ENCODE assay signal across 8 mouse cellular contexts in genomic region chr1:75507006-75507405, GRCm38 (mm10). TPM values are rescaled to one million over a fixed set of nuclear protein-coding genes. Genes with fewer than 3 reads are reported as not detected.
DNase-seq lines count a peak whose midpoint lies in the region; ATAC-seq lines count a peak whose summit lies in the region.

Gene Inha, plus strand, starts transcription at chr1:75507077.

- H3K36me3 ChIP-seq in forebrain, embryonic 14.5 days (ENCODE audit: control insufficient read depth, insufficient read depth, low read length) = peaks cover 6% of the 10 kb centered on the region
- peaks cover 20% of the 10 kb centered on the region for H3K36me3 ChIP-seq in limb, embryonic 10.5 days
- H3K36me3 ChIP-seq in stomach, embryonic 15.5 days = peaks cover 10% of the 10 kb centered on the region

- H3K27ac ChIP-seq in forebrain, embryonic 14.5 days (ENCODE audit: low read depth, low read length) = peak within 1 kb of the TSS; percentile 79
- peak within 1 kb of the TSS; percentile 98 for H3K27ac ChIP-seq in limb, embryonic 10.5 days
- H3K27ac ChIP-seq in stomach, embryonic 15.5 days = peak within 1 kb of the TSS; percentile 98

- H3K4me3 ChIP-seq in forebrain, embryonic 14.5 days (ENCODE audit: low read depth, low read length) = peak within 1 kb of the TSS; percentile 86
- peak within 1 kb of the TSS; percentile 95 for H3K4me3 ChIP-seq in limb, embryonic 10.5 days
- peak within 1 kb of the TSS; percentile 91 for H3K4me3 ChIP-seq in stomach, embryonic 15.5 days (replicated peaks)

- no peak for DNase-seq in layer of hippocampus, adult 18-20 months (ENCODE audit: low spot score in 2 of 2)
- no peak for DNase-seq in layer of hippocampus, adult 9-10 months (ENCODE audit: low spot score)
- DNase-seq in adrenal gland, postnatal 25 days = peak; percentile 39
- no peak for DNase-seq in forebrain, embryonic 14.5 days (ENCODE audit: low spot score)
- DNase-seq in limb, embryonic 10.5 days (ENCODE audit: low spot score) = no peak
- DNase-seq in thymus, postnatal 25 days = no peak

- H3K4me1 ChIP-seq in forebrain, embryonic 14.5 days (ENCODE audit: control insufficient read depth, insufficient read depth, low read length) = peaks cover 9% of the 10 kb centered on the region
- H3K4me1 ChIP-seq in limb, embryonic 10.5 days = peaks cover 75% of the 10 kb centered on the region
- H3K4me1 ChIP-seq in stomach, embryonic 15.5 days = peaks cover 42% of the 10 kb centered on the region

- H3K27me3 ChIP-seq in forebrain, embryonic 14.5 days (replicated peaks; ENCODE audit: control insufficient read depth, insufficient read depth, low read length) = 0 out of 2 replicates have a peak, but pooled peaks cover 4% of the 10 kb centered on the region
- peaks cover 24% of the 10 kb centered on the region for H3K27me3 ChIP-seq in limb, embryonic 10.5 days (ENCODE audit: low read depth, poor library complexity, severe bottlenecking)
- no peaks in the 10 kb centered on the region for H3K27me3 ChIP-seq in stomach, embryonic 15.5 days (replicated peaks)

- no peak for ATAC-seq in forebrain, embryonic 14.5 days
- no peak for ATAC-seq in stomach, embryonic 15.5 days (ENCODE audit: insufficient read depth, low FRiP score, low read depth)
- ATAC-seq in cerebellum, adult (ENCODE audit: insufficient number of reproducible peaks, low FRiP score, low TSS enrichment) = no peak

- peak within 1 kb of the TSS; percentile 76 for H3K4me2 ChIP-seq in forebrain, embryonic 14.5 days (ENCODE audit: low read length)
- peak within 1 kb of the TSS; percentile 92 for H3K4me2 ChIP-seq in stomach, embryonic 15.5 days

- H3K9me3 ChIP-seq in forebrain, embryonic 14.5 days (replicated peaks; ENCODE audit: control insufficient read depth, low read length) = no peaks in the 10 kb centered on the region
- no peaks in the 10 kb centered on the region for H3K9me3 ChIP-seq in limb, embryonic 10.5 days (replicated peaks)
- no peaks in the 10 kb centered on the region for H3K9me3 ChIP-seq in stomach, embryonic 15.5 days

- H3K9ac ChIP-seq in forebrain, embryonic 14.5 days (ENCODE audit: low read length) = peak within 1 kb of the TSS; percentile 97
- peak within 1 kb of the TSS; percentile 98 for H3K9ac ChIP-seq in stomach, embryonic 15.5 days

- 83% methylated on average over 10 of the region's 10 CpGs for WGBS in forebrain, embryonic 14.5 days
- 76% methylated on average over 10 of the region's 10 CpGs for WGBS in limb, embryonic 10.5 days
- 55% methylated on average over 10 of the region's 10 CpGs for WGBS in stomach, embryonic 15.5 days

RNA-seq across cellular contexts. Expression of gene Inha, which starts in this region (rescaled TPM):
- total RNA-seq in layer of hippocampus, adult 18-20 months (2021) = 10 to 100 TPM; 13.1 to 14.5 TPM
- total RNA-seq in adrenal gland, postnatal 25 days (2021) = 42.4 and 44.1 TPM in 2 replicates
- polyA plus RNA-seq in forebrain, embryonic 14.5 days (2014; fragmentation: Nextera tagmentation; extraction: Ambion mirVana) = 4.9 and 6.3 TPM in 2 replicates
- 2.4 and 4.2 TPM in 2 replicates for polyA plus RNA-seq in limb, embryonic 10.5 days (2016; fragmentation: Nextera tagmentation; extraction: Ambion mirVana)
- polyA plus RNA-seq in stomach, embryonic 15.5 days (2015; fragmentation: Nextera tagmentation; extraction: Ambion mirVana) = 8.0 and 9.6 TPM in 2 replicates
